Mouse (Mus musculus): ENCODE results near the gene Nectin2.

DNA sequence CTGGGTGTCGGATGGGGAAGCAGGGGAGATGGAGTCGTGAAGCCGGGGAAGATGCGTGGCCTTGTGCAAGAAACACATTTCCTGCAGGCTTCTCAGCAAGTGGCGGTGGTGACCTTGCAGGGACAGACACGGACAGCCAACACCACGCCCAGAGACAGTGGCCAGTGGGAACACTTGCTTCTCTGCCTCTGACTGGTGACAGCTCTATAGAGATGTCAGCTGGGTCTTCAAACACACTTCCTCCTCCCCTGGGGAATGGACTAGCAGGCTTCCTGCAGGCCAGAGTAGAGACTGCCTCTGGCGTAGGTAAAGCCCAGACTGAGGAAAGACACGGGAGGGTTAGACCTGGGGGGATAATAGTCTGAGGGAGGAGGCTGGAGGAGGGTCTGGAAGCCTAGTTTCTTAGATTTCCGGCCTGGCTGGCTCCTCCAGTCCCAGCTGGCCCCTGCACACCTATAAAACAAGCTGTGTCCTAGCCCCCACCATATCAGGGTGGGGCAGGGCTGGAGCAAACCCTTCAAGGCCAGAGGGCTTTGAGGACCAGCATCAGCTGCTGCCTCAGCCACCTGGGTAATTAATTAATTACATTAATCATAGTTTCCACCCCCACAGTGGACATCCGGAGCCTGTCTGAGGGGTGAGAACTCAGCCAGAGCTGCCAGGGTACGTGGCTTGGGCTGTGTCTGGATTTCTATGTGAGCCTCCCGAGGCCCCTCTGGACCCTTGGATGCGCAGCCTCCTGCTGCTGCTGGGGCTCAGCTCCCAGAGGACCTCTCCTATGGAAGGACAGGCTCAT lies 5.5 kb downstream of the Nectin2 start:
- TF ChIP-seq CTCF (conservative IDR thresholded peaks at IDR 0.05; ENCODE audit: low read length) (no peak), NANOG (IDR thresholded peaks at IDR 0.05; ENCODE audit: borderline replicate concordance, low read length) (no peak), POU5F1 (IDR thresholded peaks at IDR 0.05; ENCODE audit: borderline replicate concordance, low read length) (no peak)

All from E14TG2a.4 (cell line).